Mouse (Mus musculus): Measurements from ENCODE around the gene Axin2. TPM values are rescaled to one million over a fixed set of nuclear protein-coding genes. Genes with fewer than 3 reads are reported as not detected.

Axin2 gene
- polyA plus RNA-seq, 1 experiment from 2014 or later: 1.6 TPM

- Histone ChIP-seq H3K4me1 (ENCODE audit: control insufficient read depth, insufficient read depth, low read length) (peaks cover 11% of the 10 kb centered on the region), H3K27ac (ENCODE audit: low read length) (no peak overlapping the region), H3K4me3 (ENCODE audit: low read length) (no peak overlapping the region; the same call in 1 of the 2 replicates), H3K4me2 (ENCODE audit: low read depth, low read length) (peak overlapping the region; percentile 70), H3K9me3 (replicated peaks; ENCODE audit: control insufficient read depth, low read length) (no peaks in the 10 kb centered on the region; the same call in 1 of the 2 replicates), H3K27me3 (ENCODE audit: control insufficient read depth, insufficient read depth, low read length) (peaks cover 15% of the 10 kb centered on the region), H3K36me3 (ENCODE audit: control insufficient read depth, insufficient read depth) (no peaks in the 10 kb centered on the region), H3K9ac (ENCODE audit: low read length) (no peak overlapping the region)
- ATAC-seq (replicated peaks; ENCODE audit: extremely low read depth, insufficient read depth, low FRiP score): no peak
- WGBS: 25% methylated on average over 7 of the region's 7 CpGs
Measured at GRCm38 (mm10) chr11:108910903-108911302, 9.2 kb upstream of the Axin2 start.

GRCm38 (mm10) chr11:108912174-108912573 lies 8.0 kb upstream of the Axin2 start:
- Histone ChIP-seq H3K36me3 (ENCODE audit: control insufficient read depth, insufficient read depth) (no peaks in the 10 kb centered on the region), H3K4me1 (ENCODE audit: control insufficient read depth, insufficient read depth, low read length) (peaks cover 11% of the 10 kb centered on the region), H3K9ac (ENCODE audit: low read length) (no peak overlapping the region), H3K4me3 (ENCODE audit: low read length) (no peak overlapping the region), H3K27me3 (ENCODE audit: control insufficient read depth, insufficient read depth, low read length) (peaks cover 15% of the 10 kb centered on the region), H3K4me2 (ENCODE audit: low read depth, low read length) (no peak overlapping the region), H3K9me3 (replicated peaks; ENCODE audit: control insufficient read depth, low read length) (peaks cover 3% of the 10 kb centered on the region; the same call in 1 of the 2 replicates), H3K27ac (ENCODE audit: low read length) (no peak overlapping the region)
- ATAC-seq (replicated peaks; ENCODE audit: extremely low read depth, insufficient read depth, low FRiP score): no peak
- WGBS: 89% methylated on average over 12 of the region's 12 CpGs

GRCm38 (mm10) chr11:108917422-108918324 lies 2.5 kb upstream of the Axin2 start:
- Histone ChIP-seq H3K4me2 (ENCODE audit: low read depth, low read length) (peak overlapping the region; percentile 21; the same call in 1 of the 2 replicates), H3K27ac (ENCODE audit: low read length) (no peak overlapping the region; the same call in 1 of the 2 replicates), H3K4me1 (ENCODE audit: control insufficient read depth, insufficient read depth, low read length) (peaks cover 15% of the 10 kb centered on the region), H3K9ac (ENCODE audit: low read length) (no peak overlapping the region), H3K4me3 (ENCODE audit: low read length) (no peak overlapping the region), H3K27me3 (ENCODE audit: control insufficient read depth, insufficient read depth, low read length) (peaks cover 7% of the 10 kb centered on the region; the same call in 1 of the 2 replicates), H3K36me3 (ENCODE audit: control insufficient read depth, insufficient read depth) (no peaks in the 10 kb centered on the region), H3K9me3 (replicated peaks; ENCODE audit: control insufficient read depth, low read length) (peaks cover 3% of the 10 kb centered on the region; the same call in 1 of the 2 replicates)
- WGBS: 25% methylated on average over 12 of the region's 12 CpGs
- no peak for ATAC-seq (replicated peaks; ENCODE audit: extremely low read depth, insufficient read depth, low FRiP score)

- Histone ChIP-seq H3K9ac (ENCODE audit: low read length) (peak overlapping the region; percentile 91), H3K27me3 (ENCODE audit: control insufficient read depth, insufficient read depth, low read length) (peaks cover 17% of the 10 kb centered on the region), H3K4me3 (ENCODE audit: low read length) (peak overlapping the region; percentile 93), H3K9me3 (replicated peaks; ENCODE audit: control insufficient read depth, low read length) (0 out of 2 replicates have a peak, but pooled peaks cover 3% of the 10 kb centered on the region), H3K36me3 (ENCODE audit: control insufficient read depth, insufficient read depth) (no peaks in the 10 kb centered on the region), H3K27ac (ENCODE audit: low read length) (peak overlapping the region; percentile 99), H3K4me2 (ENCODE audit: low read depth, low read length) (peak overlapping the region; percentile 97), H3K4me1 (ENCODE audit: control insufficient read depth, insufficient read depth, low read length) (peaks cover 25% of the 10 kb centered on the region)
- ATAC-seq (replicated peaks; ENCODE audit: extremely low read depth, insufficient read depth, low FRiP score): peak; percentile 86
- WGBS: under 1% methylated on average over 101 of the region's 104 CpGs
Measured at GRCm38 (mm10) chr11:108920636-108921505, 722 bp downstream of the Axin2 start.

GRCm38 (mm10) chr11:108921506-108922455 lies 1.6 kb downstream of the Axin2 start:
- Histone ChIP-seq H3K4me3 (ENCODE audit: low read length) (peak overlapping the region; percentile 93), H3K27me3 (ENCODE audit: control insufficient read depth, insufficient read depth, low read length) (peaks cover 17% of the 10 kb centered on the region), H3K36me3 (ENCODE audit: control insufficient read depth, insufficient read depth) (no peaks in the 10 kb centered on the region), H3K27ac (ENCODE audit: low read length) (peak overlapping the region; percentile 99), H3K4me2 (ENCODE audit: low read depth, low read length) (peak overlapping the region; percentile 97), H3K9ac (ENCODE audit: low read length) (peak overlapping the region; percentile 91), H3K9me3 (replicated peaks; ENCODE audit: control insufficient read depth, low read length) (0 out of 2 replicates have a peak, but pooled peaks cover under 1% of the 10 kb centered on the region), H3K4me1 (ENCODE audit: control insufficient read depth, insufficient read depth, low read length) (peaks cover 31% of the 10 kb centered on the region)
- WGBS: under 1% methylated on average over 61 of the region's 62 CpGs
- no peak for ATAC-seq (replicated peaks; ENCODE audit: extremely low read depth, insufficient read depth, low FRiP score)

- peaks cover 17% of the 10 kb centered on the region for H3K27me3 ChIP-seq (ENCODE audit: control insufficient read depth, insufficient read depth, low read length)
- peak overlapping the region; percentile 97 for H3K4me2 ChIP-seq (ENCODE audit: low read depth, low read length)
- peak overlapping the region; percentile 93 for H3K4me3 ChIP-seq (ENCODE audit: low read length)
- H3K4me1 ChIP-seq (ENCODE audit: control insufficient read depth, insufficient read depth, low read length): peaks cover 34% of the 10 kb centered on the region
- ATAC-seq (replicated peaks; ENCODE audit: extremely low read depth, insufficient read depth, low FRiP score): no peak
- 1% methylated on average over 31 of the region's 32 CpGs for WGBS
- H3K36me3 ChIP-seq (ENCODE audit: control insufficient read depth, insufficient read depth): no peaks in the 10 kb centered on the region
- no peak overlapping the region for H3K27ac ChIP-seq (ENCODE audit: low read length)
- peak overlapping the region; percentile 91 for H3K9ac ChIP-seq (ENCODE audit: low read length)
- no peaks in the 10 kb centered on the region for H3K9me3 ChIP-seq (replicated peaks; ENCODE audit: control insufficient read depth, low read length)
Measured at GRCm38 (mm10) chr11:108922511-108923187, 2.5 kb downstream of the Axin2 start.

- no peak for ATAC-seq (replicated peaks; ENCODE audit: extremely low read depth, insufficient read depth, low FRiP score)
- Histone ChIP-seq H3K4me1 (ENCODE audit: control insufficient read depth, insufficient read depth, low read length) (peaks cover 32% of the 10 kb centered on the region), H3K4me2 (ENCODE audit: low read depth, low read length) (peak overlapping the region; percentile 97), H3K27ac (ENCODE audit: low read length) (no peak overlapping the region), H3K27me3 (ENCODE audit: control insufficient read depth, insufficient read depth, low read length) (peaks cover 17% of the 10 kb centered on the region), H3K4me3 (ENCODE audit: low read length) (peak overlapping the region; percentile 93), H3K9me3 (replicated peaks; ENCODE audit: control insufficient read depth, low read length) (no peaks in the 10 kb centered on the region), H3K36me3 (ENCODE audit: control insufficient read depth, insufficient read depth) (no peaks in the 10 kb centered on the region), H3K9ac (ENCODE audit: low read length) (peak overlapping the region; percentile 34)
- WGBS: 12% methylated on average over 17 of the region's 17 CpGs
Measured at GRCm38 (mm10) chr11:108923188-108923575, 3.0 kb downstream of the Axin2 start.

Data from heart, embryonic 16.5 days (tissue).